Mouse (Mus musculus) spleen, adult 12 weeks (tissue): ENCODE data around the gene Crygn.
"Not testable (repeated sequence)": the region's sequence is repeated elsewhere in the genome, so short reads cannot be mapped to it uniquely, and the experiment has no call there.

ENCODE experiments used
- DNase-seq: peaks from one replicate; pipeline ENCODE4 v3.0.0; 2022; ENCODE audit warnings: low spot score

Crygn gene

DNA sequence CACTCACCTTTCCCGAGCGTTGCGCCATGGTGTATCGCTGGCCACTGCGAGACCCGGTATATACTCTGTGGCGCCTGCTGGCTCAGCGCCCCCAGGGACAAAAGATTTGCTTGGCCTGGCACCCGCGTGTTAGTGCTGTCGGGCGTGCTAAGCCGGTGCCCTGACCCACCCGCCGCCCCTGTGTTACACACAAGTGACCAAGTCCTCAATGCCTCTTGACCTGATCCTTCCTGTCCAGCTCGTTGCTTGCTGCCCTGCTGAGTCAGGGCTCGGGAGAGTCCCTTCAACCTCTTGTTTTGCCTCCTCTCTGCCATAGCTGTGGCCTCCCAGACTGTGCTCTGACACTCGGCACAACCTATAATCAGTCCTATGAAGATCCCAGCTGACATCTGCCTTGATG, at the start of gene Crygn:
Gene Crygn, minus strand, starts transcription at position 193 of the 400 bp plus-strand sequence.
- no peak for DNase-seq

DNA sequence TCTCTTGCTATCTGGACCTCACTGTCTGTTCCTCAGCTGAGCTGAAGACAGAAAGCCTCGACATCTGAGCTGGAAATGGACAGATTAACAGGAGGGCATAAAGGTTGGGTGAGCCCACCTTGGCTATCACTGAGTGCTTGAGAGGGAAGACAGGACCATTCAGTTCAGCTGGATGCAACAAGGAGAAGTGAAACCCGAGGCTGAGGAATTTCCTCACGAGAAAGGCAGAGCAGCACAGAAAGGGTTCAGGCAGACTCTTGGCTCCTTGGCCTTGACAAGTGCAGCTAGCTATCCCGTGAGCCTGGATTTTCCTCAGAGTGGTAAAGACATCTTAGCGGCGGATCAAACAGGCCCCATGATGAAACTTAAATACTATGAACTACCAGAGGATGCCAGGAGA, 47.4 kb upstream of the Crygn start:
- DNase-seq, result no peak

DNA sequence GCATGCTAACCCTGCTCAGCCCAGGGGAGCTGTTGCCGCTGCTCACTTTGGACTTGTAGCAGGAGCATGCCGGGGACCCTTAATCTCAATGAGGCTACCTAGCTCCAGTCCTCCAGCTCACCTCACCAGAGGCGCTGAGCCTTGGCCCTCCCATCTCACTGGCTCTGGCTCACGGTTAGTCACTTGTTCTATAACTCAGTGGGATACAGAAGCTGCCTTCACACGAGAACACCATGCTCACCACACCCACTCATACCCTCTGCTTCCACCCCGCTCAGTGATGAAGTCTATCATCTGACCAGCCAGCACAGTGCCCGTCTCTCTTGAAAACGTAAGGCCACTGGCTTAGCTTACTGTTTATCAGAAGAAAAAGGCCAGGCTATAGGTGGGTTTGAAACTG, 46.9 kb upstream of the Crygn start:
- DNase-seq, result no peak

DNA sequence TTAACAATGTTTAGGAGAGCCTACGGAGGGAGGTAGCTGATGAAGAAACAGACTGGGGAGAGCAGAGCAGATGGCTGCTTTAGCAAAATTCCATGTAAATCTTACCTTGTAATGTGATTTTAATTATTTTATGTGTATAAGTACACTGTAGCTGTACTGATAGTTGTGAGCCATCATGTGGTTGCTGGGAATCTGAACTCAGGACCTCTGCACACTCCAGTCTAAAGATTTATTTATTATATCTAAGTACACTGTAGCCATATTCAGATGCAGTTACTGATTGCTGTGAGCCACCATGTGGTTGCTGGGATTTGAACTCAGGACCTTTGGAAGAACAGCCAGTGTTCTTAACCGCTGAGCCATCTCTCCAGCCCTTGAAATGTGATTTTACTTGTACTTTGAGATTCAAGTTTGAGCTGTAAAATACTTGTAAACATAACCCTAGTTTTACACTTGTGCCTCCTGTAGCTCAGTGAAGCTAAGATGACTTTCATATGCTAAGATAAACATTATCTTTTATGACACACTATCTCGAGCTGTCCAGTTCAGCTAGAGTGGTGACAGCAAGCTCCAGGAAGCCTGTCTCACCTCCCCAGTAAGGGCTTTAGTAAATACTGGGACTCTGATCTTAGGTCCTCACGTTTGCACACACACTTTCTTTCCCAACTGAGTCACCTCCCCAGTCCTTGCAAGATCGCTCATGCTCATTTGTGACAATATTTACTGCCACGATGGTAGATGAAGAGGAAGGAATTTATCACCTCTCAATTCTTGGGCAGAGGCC, 44.2 kb upstream of the Crygn start:
- no peak for DNase-seq

DNA sequence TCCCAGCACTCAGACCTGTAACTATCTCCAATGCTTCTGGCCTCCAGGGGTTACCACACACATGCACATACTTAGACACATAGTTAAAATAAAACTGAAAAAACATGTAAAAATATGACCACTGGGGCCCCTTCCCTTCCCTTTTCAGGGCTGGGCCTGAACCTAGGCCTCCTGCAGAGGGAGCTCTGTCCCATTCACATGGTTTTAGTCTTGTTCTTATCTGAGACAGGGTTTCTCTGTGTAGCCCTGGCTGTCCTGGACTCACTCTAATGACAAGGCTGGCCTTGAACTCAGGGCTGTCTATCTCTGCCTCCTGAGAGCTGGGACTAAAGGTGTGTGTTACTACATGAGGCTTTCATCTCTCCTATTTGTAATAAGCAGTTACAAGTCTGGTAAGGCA, 42.6 kb upstream of the Crygn start:
- no peak for DNase-seq

DNA sequence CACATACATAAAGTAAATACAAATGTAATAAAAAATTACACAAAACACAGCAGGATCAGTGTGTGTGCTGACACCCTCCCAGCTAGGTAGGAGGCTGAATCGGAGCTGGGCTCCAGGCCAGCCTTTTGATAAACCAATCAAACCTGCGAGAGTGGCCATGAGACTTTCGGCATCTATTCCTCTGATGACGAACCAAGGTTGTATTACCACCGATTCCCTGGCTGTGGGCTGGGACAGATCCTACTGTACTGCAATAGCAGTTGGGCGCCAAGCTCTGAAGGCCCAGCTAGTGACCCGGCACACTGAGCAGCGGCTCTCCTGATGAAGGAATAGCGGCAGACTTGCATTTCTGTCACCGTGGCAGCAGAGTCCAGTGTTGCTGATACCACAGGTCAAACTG, 40.8 kb upstream of the Crygn start:
- DNase-seq, result no peak

DNA sequence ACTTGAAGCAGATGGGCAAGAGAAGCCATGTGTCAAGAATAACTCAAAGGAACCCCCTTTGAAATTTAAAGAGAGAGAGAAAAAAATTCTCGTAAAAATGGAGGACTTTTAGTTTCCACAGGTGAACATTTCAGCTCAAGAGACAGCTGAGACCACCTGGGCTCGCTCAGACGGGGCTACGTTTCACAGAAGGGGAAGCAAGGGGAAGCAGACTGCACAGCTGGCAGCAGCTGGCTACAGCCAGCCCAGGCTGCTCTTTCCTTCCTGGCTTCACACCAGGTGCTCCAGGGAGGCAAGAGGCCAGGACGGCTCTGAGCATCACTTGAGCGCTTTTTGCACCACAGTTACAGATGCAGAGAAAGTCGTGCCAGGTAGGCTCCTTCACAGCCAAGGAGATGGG, 40.0 kb upstream of the Crygn start:
- no peak for DNase-seq

DNA sequence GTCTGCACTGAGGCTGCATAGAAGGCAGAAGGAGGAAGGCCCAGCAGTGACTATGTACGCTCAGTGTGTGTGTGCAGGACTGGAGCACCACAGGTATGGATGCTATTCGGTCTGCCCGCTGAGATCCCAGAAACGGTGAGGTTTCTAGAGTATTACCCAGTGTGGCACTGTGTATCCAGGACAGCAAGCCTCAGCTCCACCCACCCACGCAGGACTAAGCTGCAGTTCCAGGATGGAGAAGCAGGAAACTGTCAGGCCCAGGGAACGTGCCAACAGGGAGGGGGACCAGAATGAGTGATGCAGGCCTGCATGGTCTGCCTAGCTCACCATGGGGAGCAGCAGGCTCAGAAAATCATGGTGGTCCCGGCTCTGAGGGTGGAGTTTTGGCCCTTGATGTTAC, 35.2 kb upstream of the Crygn start:
- DNase-seq, result no peak

DNA sequence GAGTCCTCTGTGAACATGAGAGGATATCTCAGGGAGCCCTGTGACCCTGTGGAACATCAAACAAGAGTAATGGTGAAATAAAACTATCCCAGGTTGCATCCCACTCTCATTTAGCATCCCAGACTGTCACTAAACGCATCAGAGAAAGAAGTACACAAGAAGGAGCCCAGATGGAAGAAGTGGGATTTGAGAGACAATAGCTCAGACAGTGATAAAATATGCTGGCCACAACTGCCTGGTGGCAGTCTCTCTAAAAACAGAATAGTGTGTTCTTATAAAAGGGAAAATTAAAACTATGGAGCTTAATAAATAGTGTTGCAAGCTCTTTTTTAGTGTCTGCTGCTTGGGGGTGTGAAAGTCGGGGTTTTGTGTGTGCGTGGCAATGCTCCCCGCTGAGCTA, 25.1 kb upstream of the Crygn start:
- no peak for DNase-seq

DNA sequence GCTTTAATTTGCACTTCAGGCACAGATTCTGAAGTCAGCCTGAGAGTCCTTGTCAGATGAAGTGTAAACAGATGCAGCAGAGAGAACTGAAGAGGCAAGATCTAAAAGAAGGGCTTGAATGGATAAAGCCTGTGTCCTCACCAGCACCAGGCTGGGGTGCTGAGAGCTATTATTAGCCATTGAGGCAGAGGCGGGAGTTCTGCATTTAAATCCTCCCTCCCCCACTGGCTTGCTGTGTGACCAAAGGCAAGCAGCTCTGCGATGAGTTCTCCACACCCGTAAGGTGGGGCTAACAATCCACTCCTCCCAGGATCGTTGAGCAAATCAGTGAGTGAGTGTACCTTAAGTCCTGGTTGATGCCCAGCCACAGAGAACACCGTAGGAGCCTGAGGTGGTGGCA, 23.2 kb upstream of the Crygn start:
- DNase-seq, result no peak

DNA sequence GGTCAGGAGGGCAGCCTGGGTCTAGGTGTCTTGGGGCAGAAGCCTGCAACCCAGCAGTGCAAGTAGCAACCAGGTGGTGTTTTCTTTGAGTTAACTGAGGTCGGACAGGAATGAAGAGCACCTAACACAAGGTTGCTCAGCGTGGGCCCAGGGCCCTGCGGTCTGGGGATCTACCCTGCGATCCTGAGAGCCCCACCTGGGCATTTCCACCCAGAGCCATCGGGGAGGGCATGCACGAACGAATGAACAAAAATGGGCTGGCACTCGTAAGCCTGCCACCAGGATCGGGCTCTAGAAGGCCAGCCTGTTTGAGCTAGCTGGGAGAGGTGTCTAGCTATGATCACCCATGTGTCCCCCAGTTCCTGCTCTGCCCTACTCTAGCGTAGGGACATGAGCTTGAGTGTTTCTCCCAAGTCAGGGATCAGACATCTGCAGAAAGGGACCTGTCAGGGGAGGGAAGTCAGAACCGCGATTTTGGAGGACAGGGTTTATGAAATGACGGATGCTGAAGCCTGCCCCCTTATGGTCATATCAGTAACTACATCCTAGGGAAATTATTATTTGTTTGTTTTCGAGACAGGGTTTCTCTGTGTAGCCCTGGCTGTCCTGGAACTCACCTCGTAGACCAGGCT, 22.2 kb upstream of the Crygn start:
- DNase-seq, result no peak

DNA sequence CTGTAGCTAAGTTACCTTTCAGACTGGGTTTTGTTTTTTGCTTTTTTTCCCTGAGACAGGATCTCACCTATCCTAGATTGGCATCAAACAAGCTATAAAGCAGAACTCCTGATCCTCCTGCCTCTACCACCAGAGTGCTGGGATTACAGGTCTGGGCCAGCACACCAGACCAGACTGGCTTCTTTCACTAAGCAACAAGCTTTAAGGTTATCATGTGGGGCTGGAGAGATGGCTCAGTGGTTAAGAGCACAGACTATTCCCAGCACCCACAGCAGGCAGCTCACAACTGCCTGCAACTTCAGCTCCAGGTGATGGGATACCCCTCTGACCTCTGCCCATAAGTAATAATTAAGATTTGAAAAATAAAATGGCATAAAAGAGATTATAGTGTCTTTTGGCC, 21.5 kb upstream of the Crygn start:
- no peak for DNase-seq

DNA sequence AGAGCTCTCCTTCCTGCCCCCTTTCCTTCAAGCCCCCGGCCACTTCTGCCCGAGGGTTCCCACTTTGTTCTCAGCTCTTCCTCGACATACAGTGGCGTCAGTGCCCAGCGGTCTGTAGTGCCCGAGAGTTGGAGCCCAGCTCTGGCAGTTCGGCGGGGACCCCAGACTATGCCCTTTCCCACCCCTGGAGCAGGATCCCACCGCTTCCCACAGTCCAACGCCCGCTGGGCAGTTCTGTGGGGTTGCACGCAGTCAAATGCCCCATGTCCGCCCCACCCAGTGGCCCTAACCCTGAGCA, 21.0 kb upstream of the Crygn start:
- DNase-seq, result no peak

DNA sequence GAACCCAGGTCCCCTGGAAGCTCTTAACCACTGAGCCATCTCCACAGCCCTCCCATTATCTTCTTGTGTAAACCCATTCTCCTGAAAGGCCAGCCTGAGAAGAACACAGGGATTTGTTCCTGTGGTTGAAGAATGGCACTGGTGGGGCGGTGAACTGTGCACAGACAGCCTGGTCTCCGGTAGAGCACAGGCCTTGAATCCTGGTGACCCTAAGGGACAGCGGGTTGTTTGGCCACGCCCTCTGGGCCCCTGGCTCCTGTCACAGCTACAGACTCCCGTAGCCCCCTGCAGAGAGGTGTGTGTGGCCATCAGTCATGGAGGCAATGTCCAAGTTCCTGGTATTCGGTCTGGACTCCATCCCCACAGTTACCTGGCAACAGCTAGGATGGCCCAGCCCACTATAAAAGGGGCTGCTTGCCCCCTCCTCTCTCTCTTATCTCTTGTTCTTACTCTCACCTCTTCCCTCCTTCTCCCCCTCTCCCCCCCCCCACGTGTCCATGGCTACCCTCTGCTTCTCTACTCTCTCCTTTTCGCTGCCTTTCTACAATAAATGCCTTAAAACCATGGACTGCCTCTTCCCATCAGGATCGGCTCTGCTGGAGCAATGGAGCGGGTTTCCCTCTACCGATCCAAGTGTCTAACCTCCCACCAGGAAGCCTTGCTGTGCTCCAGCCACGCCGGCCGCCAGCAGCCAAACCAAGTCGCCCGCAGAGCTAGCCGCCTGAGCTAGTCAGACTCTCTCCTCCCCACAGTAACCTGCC, 20.5 kb upstream of the Crygn start:
- DNase-seq, result no peak

DNA sequence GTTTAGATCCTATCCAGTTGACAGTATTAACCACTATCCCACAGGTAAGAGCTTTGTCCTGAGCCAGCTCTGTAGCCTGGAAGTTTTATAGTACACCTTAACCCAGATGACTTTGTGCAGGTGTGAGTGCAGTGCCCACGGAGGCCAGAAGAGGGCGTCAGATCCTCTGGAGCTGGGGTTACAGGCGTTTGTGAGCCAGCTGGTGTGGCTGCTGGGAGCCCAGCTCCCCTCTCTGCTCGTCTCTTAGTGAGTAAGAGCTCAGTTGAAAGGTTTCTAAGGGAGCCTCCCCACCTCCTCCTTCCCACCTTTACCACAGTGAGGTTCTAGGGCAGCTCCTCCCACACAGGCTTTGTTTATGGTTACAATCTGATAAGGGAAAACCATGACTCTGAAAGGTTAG, 18.9 kb upstream of the Crygn start:
- DNase-seq, result no peak

DNA sequence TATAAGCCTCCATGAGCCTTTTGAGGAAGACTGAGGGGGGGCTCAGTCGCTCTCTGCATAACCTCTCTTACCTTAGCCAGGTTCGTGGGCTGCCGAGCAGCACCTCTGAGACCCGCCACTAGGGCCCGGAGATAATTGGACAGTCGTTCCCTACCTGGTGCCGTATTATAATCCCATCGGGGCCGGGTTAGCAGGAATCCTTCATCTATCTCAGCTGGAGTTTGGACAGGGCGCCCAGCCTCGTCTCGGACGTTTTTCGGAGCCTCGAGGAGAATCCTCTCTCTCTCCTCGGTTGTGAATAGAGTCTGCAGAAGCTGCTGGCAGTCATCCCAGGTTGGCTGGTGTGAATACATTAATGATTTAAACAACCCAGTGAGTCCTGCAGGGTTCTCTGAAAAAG, 16.7 kb upstream of the Crygn start:
- DNase-seq, result not testable (repeated sequence)

DNA sequence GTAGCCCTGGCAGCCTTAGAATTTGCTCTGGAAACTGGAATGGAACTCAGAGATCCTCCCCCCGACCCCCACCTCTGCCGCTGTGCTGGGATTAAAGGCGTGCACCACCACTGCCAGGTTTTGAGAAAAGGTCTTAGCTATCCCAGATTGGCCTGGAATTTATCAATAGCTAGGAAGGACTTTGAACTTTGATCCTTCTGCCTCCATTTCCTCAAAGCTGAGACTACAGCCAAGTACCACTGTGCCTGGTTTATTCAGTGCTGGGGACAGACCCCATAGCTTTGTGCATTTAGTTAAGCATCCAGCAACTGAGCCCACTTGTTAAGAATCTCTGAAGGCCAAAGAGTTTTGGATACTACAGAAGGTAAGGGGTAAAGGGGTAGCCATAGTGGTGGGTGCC, 877 bp downstream of the Crygn start:
- no peak for DNase-seq

DNA sequence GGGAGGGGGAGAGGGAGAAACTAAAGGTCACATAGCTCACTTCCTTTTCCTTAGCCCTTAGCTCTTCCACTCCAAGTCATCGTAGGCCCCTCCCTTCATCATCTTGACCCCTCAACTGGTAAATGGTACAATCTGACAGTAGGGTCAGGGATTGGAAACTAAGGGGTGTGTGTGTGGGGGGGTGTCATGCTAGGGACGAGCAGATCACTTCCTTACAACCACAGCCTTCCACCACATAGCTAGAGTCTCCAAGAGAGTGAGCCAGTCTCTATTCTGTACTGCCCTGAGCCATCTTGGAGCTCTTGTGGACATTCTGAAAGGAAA, 5.7 kb downstream of the Crygn start:
- no peak for DNase-seq

DNA sequence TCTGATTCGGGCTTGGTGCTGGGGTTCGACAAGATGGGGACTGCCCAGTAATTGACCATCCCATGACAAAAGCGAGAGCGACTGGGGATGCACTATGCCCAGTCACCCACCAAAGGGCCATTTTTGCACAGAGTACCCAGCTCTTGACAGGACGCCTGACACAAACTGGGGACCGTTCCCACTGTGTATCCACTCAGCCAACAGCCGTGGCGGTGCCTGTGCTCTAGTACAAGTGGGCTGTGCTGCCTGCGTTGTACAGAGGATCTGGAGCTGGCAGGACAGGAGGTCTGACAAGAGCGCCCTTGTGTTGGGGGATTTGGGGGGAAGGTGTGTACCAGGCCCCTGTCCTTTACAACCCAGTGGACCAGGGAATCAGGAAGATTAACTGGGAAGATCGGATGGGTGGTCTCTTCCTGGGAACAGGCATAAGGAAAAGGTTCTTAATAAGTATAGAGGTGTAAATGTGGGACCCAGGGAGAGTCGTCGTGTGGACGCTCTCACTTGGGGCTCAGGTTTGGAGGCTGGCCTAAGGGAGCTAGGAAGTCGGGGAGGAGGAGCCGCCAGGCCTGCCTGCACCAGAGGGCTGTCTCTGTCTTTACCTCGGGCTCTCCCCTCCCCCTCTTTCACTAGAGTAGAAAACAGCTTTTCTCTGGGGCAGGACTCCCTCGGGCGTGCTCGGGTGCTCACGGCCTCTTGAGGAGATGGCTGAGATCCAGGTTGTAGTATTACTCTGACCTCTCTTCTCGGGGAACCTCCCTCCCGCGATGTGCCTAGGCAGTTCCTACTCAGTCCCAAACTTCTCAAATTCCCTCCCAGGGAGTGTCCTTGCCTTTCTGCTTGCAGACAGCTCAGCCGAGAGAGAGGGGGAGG, 6.3 kb downstream of the Crygn start:
- no peak for DNase-seq

DNA sequence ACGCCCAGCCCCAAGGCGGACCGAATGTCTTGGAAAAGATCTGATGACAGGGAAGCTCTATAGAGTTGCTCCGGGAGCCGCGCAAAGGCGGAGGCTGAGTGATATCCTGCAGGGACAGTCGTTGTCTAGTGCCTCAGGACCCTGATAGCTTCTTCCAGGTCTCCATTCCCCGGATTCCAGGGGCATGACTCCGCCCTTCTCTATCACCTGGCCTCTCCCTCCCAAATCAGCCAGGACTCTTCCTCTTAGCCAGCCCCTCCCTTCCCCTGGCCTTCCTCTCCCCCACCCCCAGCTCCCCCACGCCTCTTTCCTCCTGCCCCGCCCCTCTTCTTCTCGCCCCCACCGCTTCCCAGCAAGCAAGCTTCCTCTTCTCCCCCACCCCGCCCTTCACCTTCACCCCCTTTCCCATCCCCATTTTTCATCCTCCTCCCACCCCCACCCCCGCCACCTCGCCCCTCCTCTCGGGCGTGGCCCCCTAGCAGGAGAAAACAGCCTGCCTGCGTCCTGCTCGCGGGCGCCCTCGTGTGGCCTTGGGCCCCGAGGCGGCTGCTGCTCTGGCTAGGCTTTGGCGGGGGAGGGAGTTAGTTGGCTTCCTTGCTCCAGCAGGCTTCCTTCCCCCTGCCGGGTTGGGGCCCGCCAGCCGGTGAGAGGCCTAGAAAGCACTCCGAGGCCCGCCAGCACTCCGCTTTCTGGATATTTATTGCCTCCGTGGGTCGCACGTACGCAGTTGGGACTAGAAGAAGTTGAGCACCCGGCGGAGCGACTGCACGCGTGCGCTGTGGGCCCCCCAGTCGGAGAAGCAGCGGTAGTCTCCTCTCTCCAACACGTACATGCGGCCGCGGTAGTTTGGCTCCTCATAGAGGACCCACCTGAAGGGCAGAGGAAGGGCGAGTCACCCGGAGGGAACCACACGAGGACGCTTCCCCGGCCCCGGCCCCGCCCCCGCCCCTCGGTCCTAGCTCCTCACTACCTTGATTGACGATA, 7.2 kb downstream of the Crygn start:
- no peak for DNase-seq

DNA sequence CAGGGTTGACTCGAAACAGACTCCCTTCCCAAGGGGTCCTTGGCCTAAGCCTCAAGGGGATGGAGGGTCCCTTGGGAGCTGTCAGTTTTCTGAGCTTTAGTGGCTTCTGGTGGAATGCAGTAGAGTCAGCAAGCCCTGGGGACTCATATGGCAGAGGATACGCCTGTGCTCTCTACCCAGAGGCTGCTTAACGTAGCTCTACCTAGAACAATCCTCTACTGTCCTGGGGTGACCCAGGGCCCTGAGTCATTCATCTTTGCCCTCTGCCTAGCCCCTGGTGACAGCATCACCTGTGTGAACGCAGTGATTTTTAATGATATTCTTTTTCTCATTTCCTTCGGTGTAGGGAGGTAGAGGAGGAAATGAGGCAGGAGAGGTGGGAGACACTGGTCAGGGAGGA, 8.1 kb downstream of the Crygn start:
- DNase-seq, result no peak
